Mouse (Mus musculus) heart, adult 11 months (tissue): Measurements from ENCODE around the gene Rad51b.

Experiments
- DNase-seq: peaks from one replicate; pipeline ENCODE4 v3.0.0; 2022

Gene Rad51b

GRCm38 (mm10) chr12:79297121-79297576 lies at the start of gene Rad51b:
TSS of gene Rad51b (plus strand) at chr12:79297282.
- peak; percentile 99 for DNase-seq

DNA sequence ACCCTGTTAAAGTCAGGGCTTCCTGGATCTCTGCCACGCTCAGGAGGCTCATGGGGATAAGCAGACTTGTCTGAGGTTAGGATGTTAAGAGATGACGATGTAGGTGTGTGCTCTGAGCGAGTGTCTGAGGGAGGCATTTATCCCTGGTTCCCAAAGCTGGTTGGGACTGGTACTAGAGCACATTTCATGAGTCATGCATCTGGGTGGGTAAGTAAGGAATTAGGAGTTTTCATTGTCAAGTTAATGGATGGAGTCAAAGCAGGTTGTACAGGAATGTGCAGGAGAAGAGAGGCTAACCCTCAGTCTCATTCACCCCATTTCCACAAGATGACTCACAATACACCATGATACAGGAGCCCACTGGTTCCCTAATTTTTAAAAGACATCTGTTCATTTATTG lies 49.0 kb upstream of the Rad51b start:
- DNase-seq = peak; percentile 27

- DNase-seq = no peak
Measured at GRCm38 (mm10) chr12:79253294-79254053, 43.6 kb upstream of the Rad51b start.

DNA sequence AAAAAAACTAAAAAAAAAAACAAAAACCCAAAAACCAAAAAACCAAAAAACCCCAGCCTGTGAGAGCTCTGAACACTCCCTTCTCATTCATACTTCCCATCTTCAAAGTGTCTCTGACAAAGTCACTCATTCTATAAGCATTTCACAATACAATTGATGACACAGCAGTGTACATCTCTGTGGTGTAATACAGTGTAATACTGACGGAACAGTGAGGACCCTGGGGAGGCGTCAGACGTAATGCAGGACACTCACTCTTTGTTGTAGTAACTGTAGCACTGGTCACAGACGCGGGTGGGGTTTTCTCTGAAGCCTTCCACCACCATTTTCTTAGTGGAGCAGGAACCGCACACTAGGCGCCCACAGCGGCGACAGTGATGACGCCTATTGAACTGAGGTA lies 42.1 kb upstream of the Rad51b start:
- DNase-seq = no peak

- no peak for DNase-seq
Measured at GRCm38 (mm10) chr12:79260154-79260553, 36.9 kb upstream of the Rad51b start.

GRCm38 (mm10) chr12:79261035-79261434 lies 36.0 kb upstream of the Rad51b start:
- DNase-seq = no peak

- peak; percentile 70 for DNase-seq
Measured at GRCm38 (mm10) chr12:79272604-79273003, 24.5 kb upstream of the Rad51b start.

DNA sequence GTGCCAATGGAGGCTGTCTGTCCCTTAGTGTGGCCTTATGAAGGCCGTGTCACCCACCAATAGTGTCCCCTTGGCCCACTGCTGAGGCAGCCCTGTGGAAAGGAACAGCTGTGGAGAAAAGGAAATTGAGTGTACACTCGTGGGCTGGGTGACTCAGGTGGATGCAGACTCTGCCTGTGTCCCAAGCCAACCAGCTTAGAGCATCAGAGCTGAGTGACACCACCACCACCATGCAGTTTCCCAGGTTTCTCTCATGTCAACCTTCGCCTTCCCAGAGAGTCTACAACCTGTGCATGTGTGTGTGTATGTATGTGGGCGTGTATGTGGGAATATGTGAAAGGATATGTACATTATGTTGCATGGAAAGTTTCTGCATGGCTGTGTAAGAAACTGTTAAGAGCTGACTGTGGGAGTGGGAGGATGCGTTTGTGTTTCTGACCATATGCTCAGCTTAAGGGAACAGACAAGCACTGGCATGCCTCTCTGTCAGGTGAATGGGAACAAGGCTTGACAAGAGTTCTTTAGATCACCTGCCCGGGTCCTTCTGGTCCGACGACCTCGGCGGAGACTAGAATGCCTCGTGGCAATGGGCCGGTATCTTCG lies 17.5 kb upstream of the Rad51b start:
- peak; percentile 59 for DNase-seq

- DNase-seq = peak; percentile 73
Measured at GRCm38 (mm10) chr12:79282595-79282994, 14.5 kb upstream of the Rad51b start.

GRCm38 (mm10) chr12:79292874-79293273 lies 4.2 kb upstream of the Rad51b start:
- no peak for DNase-seq

- peak; percentile 100 for DNase-seq
Measured at GRCm38 (mm10) chr12:79296126-79296816, 811 bp upstream of the Rad51b start, which contains the start of gene Zfyve26. TSS of gene Zfyve26 (minus strand) at chr12:79296304.

GRCm38 (mm10) chr12:79297884-79298636 lies 978 bp downstream of the Rad51b start:
- DNase-seq = no peak

DNA sequence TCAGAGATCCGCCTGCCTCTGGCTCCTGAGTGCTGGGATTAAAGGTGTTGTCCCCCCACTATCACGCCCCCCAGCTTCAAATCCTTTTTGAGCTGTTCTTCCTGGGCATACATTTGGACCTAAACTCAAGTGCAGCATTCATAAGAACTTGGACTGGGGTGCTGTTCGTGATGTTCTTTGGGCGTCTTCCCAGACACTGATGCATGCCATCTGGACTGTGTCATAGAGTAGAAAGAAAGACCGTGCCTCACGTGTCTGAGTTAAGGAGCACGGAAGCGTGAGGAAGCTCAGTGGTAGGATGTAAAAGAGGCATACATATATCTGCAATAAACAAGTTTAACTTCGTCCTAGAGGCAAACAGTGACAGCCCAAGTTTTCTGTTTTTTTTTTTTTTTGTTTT lies 4.7 kb downstream of the Rad51b start:
- DNase-seq = peak; percentile 95

DNA sequence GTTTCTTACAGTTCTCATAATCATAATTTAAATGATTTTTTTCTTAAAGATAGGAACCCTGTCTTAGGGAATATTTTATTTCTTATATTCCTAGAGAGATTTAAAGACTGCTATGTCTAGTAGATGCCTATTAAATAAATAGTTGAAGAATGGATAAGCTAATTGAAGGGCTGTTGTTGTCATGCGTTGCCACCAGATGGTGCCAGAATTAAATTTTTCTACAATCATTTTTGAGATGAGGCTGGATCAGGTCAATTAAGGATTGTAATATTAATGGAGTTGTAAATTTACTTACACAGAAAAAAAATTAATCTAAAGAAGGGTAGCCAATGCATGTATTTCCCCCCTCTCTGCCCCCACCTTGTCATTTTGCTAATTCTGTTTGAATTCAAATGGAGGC lies 8.0 kb downstream of the Rad51b start:
- DNase-seq = no peak

- no peak for DNase-seq
Measured at GRCm38 (mm10) chr12:79306013-79306412, 8.9 kb downstream of the Rad51b start.

DNA sequence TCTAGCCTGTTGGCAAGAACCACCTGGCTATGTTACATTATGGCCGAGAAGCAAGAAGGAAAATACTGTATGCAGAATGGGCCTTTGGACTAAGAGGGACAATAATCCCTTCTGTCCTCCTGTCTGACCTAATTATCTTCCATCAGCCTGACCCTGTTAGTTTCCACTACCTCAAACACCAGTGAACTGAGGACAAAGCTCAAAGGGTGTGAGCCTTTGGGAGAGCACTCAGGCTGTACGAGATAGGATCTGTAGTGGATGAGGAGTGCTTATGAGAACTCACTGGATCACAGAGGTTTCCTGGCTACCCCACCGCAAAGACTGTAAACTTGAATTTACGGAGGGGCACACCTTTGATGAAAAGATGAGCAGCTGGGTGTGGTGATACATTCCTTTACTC lies 16.6 kb downstream of the Rad51b start:
- peak; percentile 67 for DNase-seq

DNA sequence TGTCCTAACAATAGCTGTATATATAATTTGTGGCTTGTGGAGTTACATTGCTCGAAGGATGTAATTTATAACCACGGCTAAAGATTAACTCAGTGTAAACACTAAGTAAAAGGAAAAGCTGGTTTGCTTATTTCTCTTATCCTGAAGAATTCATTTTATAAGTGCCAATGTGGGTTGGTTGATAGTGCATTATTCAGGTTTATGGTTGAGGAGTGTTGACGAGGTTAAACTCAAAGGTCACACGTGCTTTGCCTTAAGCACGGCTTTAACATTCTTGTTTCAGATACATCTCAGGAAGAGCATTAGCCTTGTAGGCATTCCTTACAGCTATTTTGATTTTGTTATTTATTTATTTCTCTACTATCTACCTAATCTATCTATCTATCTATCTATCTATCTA lies 20.3 kb downstream of the Rad51b start:
- no peak for DNase-seq

DNA sequence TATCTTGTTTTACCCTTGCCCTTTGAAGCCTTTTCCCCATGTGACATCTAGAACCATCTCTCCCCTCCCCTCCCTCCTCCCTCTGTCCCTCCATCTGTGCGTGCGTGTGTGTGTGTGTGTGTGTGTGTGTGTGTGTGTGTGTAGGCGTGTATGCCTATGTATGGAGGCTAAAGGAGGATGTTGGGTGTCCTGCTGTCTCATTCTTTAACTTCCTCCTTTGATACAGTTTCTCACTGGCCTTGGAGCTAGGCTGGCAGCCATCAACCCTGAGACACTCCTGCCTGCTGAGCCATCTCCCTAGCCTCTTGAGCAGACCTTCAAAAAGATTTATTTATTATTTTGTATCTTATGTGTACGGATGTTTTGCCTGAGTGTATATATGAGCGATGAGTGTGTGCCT lies 23.8 kb downstream of the Rad51b start:
- peak; percentile 90 for DNase-seq

DNA sequence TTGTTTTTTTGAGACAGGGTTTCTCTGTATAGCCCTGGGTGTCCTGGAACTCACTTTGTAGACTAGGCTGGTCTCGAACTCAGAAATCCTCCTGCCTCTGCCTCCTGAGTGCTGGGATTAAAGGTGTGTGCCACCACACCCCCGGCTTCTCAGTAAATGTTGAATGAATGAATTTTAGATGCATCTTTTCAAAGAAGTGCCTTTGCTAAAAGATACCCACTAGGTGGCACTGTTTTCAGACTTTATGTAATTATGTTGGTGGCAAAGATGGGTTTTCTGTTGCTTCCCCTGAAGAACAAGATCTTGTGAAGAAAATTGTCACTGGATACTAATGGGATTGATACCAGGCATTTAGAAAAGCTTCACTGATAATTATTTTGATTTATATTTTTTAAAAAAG lies 25.5 kb downstream of the Rad51b start:
- DNase-seq = peak; percentile 61

GRCm38 (mm10) chr12:79326236-79326635 lies 29.2 kb downstream of the Rad51b start:
- peak; percentile 9 for DNase-seq

DNA sequence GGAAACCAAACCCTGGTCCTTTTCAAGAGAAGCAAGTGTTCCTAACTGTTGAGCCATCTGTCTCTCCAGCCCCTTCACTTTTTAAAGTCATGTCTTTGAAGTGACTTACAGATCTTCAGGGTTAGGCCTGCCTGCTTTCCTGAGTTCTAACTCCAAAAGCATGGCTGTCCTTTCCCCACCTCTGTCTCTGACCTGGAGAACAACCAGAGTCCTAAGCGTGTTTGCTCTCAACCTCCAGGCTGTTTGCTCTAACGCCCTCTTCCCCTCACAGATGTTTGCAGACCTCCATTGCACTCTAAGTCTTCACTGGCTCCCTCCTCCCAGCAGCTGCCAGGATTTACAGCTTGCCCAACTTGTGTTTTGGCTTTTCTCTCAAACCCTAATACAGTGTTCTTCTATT lies 29.7 kb downstream of the Rad51b start:
- peak; percentile 40 for DNase-seq

GRCm38 (mm10) chr12:79327868-79328267 lies 30.8 kb downstream of the Rad51b start:
- no peak for DNase-seq

DNA sequence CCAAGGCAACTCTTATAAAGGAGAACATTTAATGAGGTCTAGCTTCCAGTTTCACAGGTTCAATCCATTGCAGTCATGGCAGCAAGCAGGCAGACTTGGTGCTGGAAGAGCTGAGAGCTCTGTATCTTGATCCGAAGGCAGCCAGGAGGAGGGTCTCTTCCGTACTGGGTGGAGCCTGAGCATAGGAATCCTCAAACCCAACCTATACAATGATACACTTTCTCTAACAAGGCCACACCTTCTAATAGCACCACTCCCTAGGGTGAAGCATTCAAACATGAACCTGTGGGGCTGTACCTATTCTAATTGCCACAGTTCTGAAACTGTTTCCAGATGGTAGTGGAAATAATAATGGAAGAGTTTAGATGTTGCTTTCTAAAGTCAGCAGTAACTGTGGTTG lies 33.5 kb downstream of the Rad51b start:
- peak; percentile 5 for DNase-seq
